Mouse (Mus musculus): Measurements from ENCODE around the gene Wdpcp. TPM values are rescaled to one million over a fixed set of nuclear protein-coding genes. Genes with fewer than 3 reads are reported as not detected.

Wdpcp gene
- polyA plus RNA-seq, 1 experiment = 1.5 TPM

GRCm38 (mm10) chr11:21729961-21730360 is 157.9 kb downstream of the Wdpcp start:
- H3K27me3 ChIP-seq (ENCODE audit: control insufficient read depth, insufficient read depth, low read length) = no peaks in the 10 kb centered on the region
- 72% methylated on average over 6 of the region's 6 CpGs for WGBS
- H3K4me3 ChIP-seq (ENCODE audit: low read depth, low read length) = no peak overlapping the region
- TF ChIP-seq POLR2A (IDR thresholded peaks at IDR 0.05; ENCODE audit: low read depth, low read length) (no peak), CTCF (IDR thresholded peaks at IDR 0.05; ENCODE audit: extremely low read depth, insufficient read length, insufficient replicate concordance, low read depth, low read length) (no peak)
- no peak overlapping the region for H3K27ac ChIP-seq (ENCODE audit: insufficient read depth, low read depth, low read length)
- no peaks in the 10 kb centered on the region for H3K4me1 ChIP-seq (ENCODE audit: control insufficient read depth, insufficient read depth, insufficient read length, low read length)
- H3K36me3 ChIP-seq (ENCODE audit: control insufficient read depth, insufficient read depth, low read length) = no peaks in the 10 kb centered on the region

- H3K4me3 ChIP-seq (ENCODE audit: low read depth, low read length) = no peak overlapping the region
- no peaks in the 10 kb centered on the region for H3K36me3 ChIP-seq (ENCODE audit: control insufficient read depth, insufficient read depth, low read length)
- H3K4me1 ChIP-seq (ENCODE audit: control insufficient read depth, insufficient read depth, insufficient read length, low read length) = no peaks in the 10 kb centered on the region
- WGBS = 78% methylated on average over 6 of the region's 6 CpGs
- H3K27ac ChIP-seq (ENCODE audit: insufficient read depth, low read depth, low read length) = no peak overlapping the region
- H3K27me3 ChIP-seq (ENCODE audit: control insufficient read depth, insufficient read depth, low read length) = no peaks in the 10 kb centered on the region; the same call in 1 of the 2 replicates
- no peak for TF ChIP-seq CTCF (IDR thresholded peaks at IDR 0.05; ENCODE audit: extremely low read depth, insufficient read length, insufficient replicate concordance, low read depth, low read length)
- TF ChIP-seq POLR2A (IDR thresholded peaks at IDR 0.05; ENCODE audit: low read depth, low read length) = no peak
Observed at GRCm38 (mm10) chr11:21735272-21735671, 163.2 kb downstream of the Wdpcp start.

- no peak overlapping the region for H3K27ac ChIP-seq (ENCODE audit: insufficient read depth, low read depth, low read length)
- no peaks in the 10 kb centered on the region for H3K4me1 ChIP-seq (ENCODE audit: control insufficient read depth, insufficient read depth, insufficient read length, low read length)
- WGBS = 73% methylated on average over 4 of the region's 4 CpGs
- H3K36me3 ChIP-seq (ENCODE audit: control insufficient read depth, insufficient read depth, low read length) = no peaks in the 10 kb centered on the region
- no peak for TF ChIP-seq POLR2A (IDR thresholded peaks at IDR 0.05; ENCODE audit: low read depth, low read length)
- no peak overlapping the region for H3K4me3 ChIP-seq (ENCODE audit: low read depth, low read length)
- H3K27me3 ChIP-seq (ENCODE audit: control insufficient read depth, insufficient read depth, low read length) = no peaks in the 10 kb centered on the region
Observed at GRCm38 (mm10) chr11:21749487-21749886, 177.5 kb downstream of the Wdpcp start.

- no peaks in the 10 kb centered on the region for H3K36me3 ChIP-seq (ENCODE audit: control insufficient read depth, insufficient read depth, low read length)
- H3K4me1 ChIP-seq (ENCODE audit: control insufficient read depth, insufficient read depth, insufficient read length, low read length) = no peaks in the 10 kb centered on the region
- 89% methylated on average over 4 of the region's 4 CpGs for WGBS
- H3K27ac ChIP-seq (ENCODE audit: insufficient read depth, low read depth, low read length) = no peak overlapping the region
- TF ChIP-seq CTCF (IDR thresholded peaks at IDR 0.05; ENCODE audit: extremely low read depth, insufficient read length, insufficient replicate concordance, low read depth, low read length) = no peak
- no peak for TF ChIP-seq POLR2A (IDR thresholded peaks at IDR 0.05; ENCODE audit: low read depth, low read length)
- H3K4me3 ChIP-seq (ENCODE audit: low read depth, low read length) = no peak overlapping the region
- no peaks in the 10 kb centered on the region for H3K27me3 ChIP-seq (ENCODE audit: control insufficient read depth, insufficient read depth, low read length)
Observed at GRCm38 (mm10) chr11:21763201-21763600, 191.2 kb downstream of the Wdpcp start.

- Histone ChIP-seq H3K27ac (ENCODE audit: insufficient read depth, low read depth, low read length) (no peak overlapping the region), H3K4me3 (ENCODE audit: low read depth, low read length) (no peak overlapping the region), H3K4me1 (ENCODE audit: control insufficient read depth, insufficient read depth, insufficient read length, low read length) (no peaks in the 10 kb centered on the region), H3K36me3 (ENCODE audit: control insufficient read depth, insufficient read depth, low read length) (no peaks in the 10 kb centered on the region), H3K27me3 (ENCODE audit: control insufficient read depth, insufficient read depth, low read length) (no peaks in the 10 kb centered on the region)
- 77% methylated on average over 3 of the region's 3 CpGs for WGBS
- TF ChIP-seq CTCF (IDR thresholded peaks at IDR 0.05; ENCODE audit: extremely low read depth, insufficient read length, insufficient replicate concordance, low read depth, low read length) = no peak
- no peak for TF ChIP-seq POLR2A (IDR thresholded peaks at IDR 0.05; ENCODE audit: low read depth, low read length)
Observed at GRCm38 (mm10) chr11:21788831-21789230, 216.8 kb downstream of the Wdpcp start.

- TF ChIP-seq POLR2A (IDR thresholded peaks at IDR 0.05; ENCODE audit: low read depth, low read length) (no peak), CTCF (IDR thresholded peaks at IDR 0.05; ENCODE audit: extremely low read depth, insufficient read length, insufficient replicate concordance, low read depth, low read length) (no peak)
- Histone ChIP-seq H3K27me3 (ENCODE audit: control insufficient read depth, insufficient read depth, low read length) (no peaks in the 10 kb centered on the region), H3K36me3 (ENCODE audit: control insufficient read depth, insufficient read depth, low read length) (no peaks in the 10 kb centered on the region), H3K4me3 (ENCODE audit: low read depth, low read length) (no peak overlapping the region), H3K4me1 (ENCODE audit: control insufficient read depth, insufficient read depth, insufficient read length, low read length) (no peaks in the 10 kb centered on the region), H3K27ac (ENCODE audit: insufficient read depth, low read depth, low read length) (no peak overlapping the region)
- 88% methylated on average over 3 of the region's 3 CpGs for WGBS
Observed at GRCm38 (mm10) chr11:21824941-21825340, 252.9 kb downstream of the Wdpcp start.

- Histone ChIP-seq H3K36me3 (ENCODE audit: control insufficient read depth, insufficient read depth, low read length) (no peaks in the 10 kb centered on the region), H3K27me3 (ENCODE audit: control insufficient read depth, insufficient read depth, low read length) (no peaks in the 10 kb centered on the region), H3K4me1 (ENCODE audit: control insufficient read depth, insufficient read depth, insufficient read length, low read length) (no peaks in the 10 kb centered on the region), H3K27ac (ENCODE audit: insufficient read depth, low read depth, low read length) (no peak overlapping the region), H3K4me3 (ENCODE audit: low read depth, low read length) (no peak overlapping the region)
- TF ChIP-seq CTCF (IDR thresholded peaks at IDR 0.05; ENCODE audit: extremely low read depth, insufficient read length, insufficient replicate concordance, low read depth, low read length) = no peak
- TF ChIP-seq POLR2A (IDR thresholded peaks at IDR 0.05; ENCODE audit: low read depth, low read length) = no peak
- WGBS = 75% methylated on average over 1 of the region's 1 CpGs
Observed at GRCm38 (mm10) chr11:21826521-21826920, 254.5 kb downstream of the Wdpcp start.

GRCm38 (mm10) chr11:21847040-21847439 is 275.0 kb downstream of the Wdpcp start:
- TF ChIP-seq POLR2A (IDR thresholded peaks at IDR 0.05; ENCODE audit: low read depth, low read length) (no peak), CTCF (IDR thresholded peaks at IDR 0.05; ENCODE audit: extremely low read depth, insufficient read length, insufficient replicate concordance, low read depth, low read length) (no peak)
- no peak overlapping the region for H3K27ac ChIP-seq (ENCODE audit: insufficient read depth, low read depth, low read length)
- H3K4me3 ChIP-seq (ENCODE audit: low read depth, low read length) = no peak overlapping the region
- no peaks in the 10 kb centered on the region for H3K36me3 ChIP-seq (ENCODE audit: control insufficient read depth, insufficient read depth, low read length)
- H3K27me3 ChIP-seq (ENCODE audit: control insufficient read depth, insufficient read depth, low read length) = no peaks in the 10 kb centered on the region
- WGBS = 93% methylated on average over 2 of the region's 2 CpGs
- no peaks in the 10 kb centered on the region for H3K4me1 ChIP-seq (ENCODE audit: control insufficient read depth, insufficient read depth, insufficient read length, low read length)
